Mouse (Mus musculus) urinary bladder, postnatal 10 days (tissue): ENCODE measurements around the gene Ints3.
"Not testable (repeated sequence)": the region's sequence is repeated elsewhere in the genome, so short reads cannot be mapped to it uniquely, and the experiment has no call there.

Source experiments
- DNase-seq: peaks from one replicate; pipeline ENCODE4 v3.0.0; 2022; ENCODE audit warnings: low spot score

Ints3 gene

DNA sequence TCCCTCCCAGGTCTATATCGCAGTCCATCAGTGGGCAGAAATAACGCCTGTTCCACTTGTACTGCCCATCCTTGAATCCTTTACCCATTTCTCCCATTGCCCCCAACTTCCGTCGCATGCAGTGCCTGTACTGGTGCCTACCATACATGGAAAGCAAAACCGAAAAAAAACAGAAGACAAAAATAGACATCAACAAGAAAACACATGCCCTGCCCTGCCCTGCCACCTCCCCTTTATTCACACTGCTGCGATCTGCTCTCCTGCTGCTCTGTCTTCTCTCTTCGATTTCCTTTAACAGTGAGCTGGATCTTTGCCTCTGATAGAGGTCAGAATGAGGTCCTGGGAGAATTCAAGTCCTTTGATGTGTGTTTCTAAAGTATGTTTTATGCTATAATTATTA is 75.5 kb downstream of the Ints3 start:
- DNase-seq, result no peak

- no peak for DNase-seq
Observed at GRCm38 (mm10) chr3:90347847-90348246, 85.6 kb downstream of the Ints3 start.

DNA sequence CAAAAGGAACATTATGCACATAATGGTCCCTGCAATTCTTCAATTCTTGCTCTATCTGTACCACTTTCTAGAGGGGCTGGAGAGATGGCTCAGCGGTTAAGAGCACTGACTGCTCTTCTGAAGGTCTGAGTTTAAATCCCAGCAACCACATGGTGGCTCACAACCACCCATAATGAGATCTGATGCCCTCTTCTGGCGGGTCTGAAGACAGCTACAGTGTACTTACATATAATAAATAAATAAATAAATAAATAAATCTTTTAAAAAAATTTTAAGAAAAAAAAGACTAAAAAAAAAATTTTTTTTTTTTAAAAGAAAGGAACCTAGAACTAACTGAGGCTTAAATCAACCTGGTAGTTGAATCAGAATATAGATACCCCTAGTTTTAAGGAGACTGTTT is 90.6 kb downstream of the Ints3 start:
- DNase-seq, result not testable (repeated sequence)
